Mouse (Mus musculus) WW6 (cell line): ENCODE data around the gene Nap1l4.
A peak's percentile ranks its signal among the peaks of the same experiment; 100 is the strongest.
"Not testable (repeated sequence)": the region's sequence is repeated elsewhere in the genome, so short reads cannot be mapped to it uniquely, and the experiment has no call there.

ENCODE experiments used
- DNase-seq: peaks from one replicate; pipeline ENCODE4 v3.0.0-alpha.2; 2013; ENCODE audit warnings: low read depth, low spot score

Gene Nap1l4

DNA sequence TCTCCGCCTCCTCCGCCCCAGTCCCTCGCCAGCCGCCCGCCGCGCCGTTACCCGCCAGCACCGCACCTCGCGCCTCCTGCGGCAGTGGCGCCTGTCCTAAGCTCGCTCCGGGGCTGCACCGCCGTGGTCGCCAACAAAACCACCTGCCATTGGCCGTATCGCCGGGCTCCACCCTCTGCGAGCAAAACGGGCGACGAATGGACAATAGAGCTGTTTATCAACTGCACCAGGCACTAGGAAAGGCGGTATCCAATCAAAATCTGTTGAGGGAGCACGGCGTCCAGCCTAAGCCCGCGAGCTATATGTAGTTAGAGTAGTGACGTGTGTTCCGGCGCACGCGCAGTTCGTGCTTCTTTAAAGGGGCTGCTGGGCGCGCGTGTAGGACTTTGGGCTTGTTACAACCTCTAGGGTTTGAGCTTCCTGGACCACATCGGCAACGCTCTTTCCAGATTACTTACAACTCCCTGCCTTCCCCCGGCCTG, at the start of gene Nap1l4:
Gene Nap1l4, minus strand, starts transcription at position 131 of the 482 bp plus-strand sequence.
- peak; percentile 95 for DNase-seq

DNA sequence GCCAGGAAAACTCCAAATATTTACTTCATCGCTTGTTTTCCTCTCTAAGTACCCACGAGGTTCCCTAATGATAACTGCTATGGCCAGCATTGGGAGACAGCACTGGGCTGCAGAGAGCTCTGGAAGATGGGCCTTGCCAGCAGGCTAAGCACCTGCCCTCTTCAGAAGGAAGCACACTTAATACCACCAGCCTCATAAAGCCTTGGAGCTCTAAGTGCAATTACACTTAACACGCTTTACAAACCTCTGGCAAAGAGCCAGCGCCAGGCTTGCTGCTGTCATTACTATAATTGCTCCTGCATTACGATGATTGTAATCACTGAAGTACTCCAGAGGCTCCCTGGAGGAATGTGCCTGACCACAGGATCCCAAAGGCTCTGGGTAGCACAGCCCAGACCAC, 46.0 kb upstream of the Nap1l4 start:
- DNase-seq, result no peak

DNA sequence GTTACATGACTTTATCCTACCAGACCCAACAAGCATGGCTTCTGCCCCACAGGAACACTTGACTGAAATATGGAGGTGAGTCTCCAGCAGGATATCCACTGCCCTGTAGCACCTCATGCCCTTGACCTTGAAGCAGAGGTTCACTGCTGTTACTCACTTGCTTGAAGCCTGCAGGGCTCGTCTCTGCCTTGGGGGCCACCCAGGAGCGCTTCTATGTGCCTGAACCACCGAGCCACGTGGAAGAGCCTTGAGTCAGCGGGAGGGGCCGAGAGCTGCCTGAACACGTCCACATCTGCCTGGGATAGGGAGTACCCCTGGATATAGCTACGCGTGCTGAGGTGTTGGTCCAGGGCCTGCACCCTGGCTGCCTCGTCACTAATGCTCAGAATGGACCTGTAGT, 43.3 kb upstream of the Nap1l4 start:
- DNase-seq, result no peak

DNA sequence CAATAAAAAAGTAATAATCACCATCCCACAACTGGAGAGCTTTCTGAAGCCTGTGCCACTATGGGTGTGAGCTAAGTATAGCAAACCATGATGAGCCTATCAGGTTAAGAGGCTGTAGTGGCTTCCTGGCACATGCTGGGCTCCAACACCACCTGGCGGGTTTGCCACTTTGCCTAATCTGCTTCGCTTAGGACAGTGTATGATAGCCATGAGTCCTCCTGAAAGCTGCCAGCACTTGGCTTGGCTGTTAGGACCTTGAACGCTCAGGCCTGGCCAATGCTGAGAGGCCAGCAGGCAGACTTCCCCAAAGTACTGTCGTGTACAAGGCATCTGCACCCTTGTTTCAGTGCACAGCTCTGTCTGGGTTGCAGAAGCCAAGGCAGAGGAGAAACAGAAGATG, 39.1 kb upstream of the Nap1l4 start:
- no peak for DNase-seq

DNA sequence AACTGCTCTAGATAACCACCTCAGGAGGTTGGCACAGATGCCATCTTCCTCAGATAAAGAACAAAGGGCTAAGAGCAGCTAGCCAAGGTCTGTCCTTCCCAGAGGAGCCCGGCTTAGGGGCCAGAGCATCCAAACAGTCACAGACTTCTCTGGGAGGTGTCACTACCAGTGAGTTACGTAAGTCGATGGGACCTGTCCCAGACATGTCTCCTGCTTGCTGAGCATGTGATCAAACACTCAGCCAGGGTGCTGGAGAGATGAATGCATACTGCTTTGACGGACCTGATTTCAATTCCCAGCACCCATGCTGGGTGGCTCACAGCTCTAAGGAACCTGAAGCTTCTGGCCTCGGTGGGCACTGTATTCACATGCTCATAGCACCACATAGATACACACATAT, 38.7 kb upstream of the Nap1l4 start:
- DNase-seq, result no peak

DNA sequence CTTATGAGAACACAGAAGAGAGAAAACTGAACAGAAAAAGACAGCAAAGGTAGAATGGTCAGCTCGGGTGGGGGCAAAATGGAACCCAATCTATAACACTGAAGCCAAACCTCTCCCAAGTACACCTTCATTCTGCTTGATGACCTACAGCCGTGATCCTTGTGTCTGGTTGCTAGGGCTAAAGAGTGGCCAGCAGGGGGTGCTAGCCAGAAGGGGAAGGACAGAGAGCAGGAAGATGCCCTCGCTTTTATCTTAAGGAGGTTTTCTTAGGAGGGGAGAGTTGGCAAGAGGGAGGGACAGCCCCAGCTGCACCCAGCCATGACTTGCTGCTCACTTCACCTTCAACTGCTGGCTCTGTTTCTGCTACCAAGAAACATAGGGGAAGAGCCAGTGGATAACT, 35.0 kb upstream of the Nap1l4 start:
- peak; percentile 28 for DNase-seq

DNA sequence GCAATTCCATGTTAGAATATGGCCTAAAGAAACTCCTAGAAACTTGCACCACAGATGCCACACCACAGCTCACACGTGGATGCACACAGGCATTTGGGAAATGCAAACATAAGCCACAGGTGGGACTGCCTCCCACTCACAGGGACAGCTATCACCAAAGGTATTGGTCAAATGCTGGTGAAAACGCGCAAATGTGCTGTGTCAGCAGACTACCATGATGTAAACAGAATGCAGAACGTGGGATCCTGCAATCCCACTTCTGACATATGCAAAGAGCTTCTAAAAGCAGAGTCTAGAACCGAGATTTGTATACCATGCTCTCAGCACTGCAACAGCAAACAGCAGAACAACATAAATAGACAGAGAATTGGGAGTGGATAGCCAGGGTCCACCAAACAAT, 34.1 kb upstream of the Nap1l4 start:
- DNase-seq, result no peak

DNA sequence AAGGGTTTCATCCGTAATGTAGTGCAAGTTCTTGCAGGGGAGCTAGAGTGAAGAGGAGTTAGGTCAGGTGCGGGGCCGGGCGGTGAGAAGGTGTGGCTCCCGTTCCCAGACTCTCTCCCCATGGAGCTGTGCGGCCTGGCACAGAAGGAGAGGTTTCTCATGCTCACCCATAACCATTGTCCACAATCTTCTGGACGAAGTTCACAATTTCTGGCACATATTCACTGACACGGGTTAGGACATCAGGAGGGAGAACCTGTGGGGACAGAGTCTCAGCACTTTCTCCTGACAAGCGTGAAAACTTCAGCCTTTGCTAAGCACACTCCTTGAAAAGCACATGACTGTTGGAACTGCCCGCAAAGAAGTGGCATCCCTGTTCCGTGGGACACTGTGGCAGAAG, 26.8 kb upstream of the Nap1l4 start:
- no peak for DNase-seq

DNA sequence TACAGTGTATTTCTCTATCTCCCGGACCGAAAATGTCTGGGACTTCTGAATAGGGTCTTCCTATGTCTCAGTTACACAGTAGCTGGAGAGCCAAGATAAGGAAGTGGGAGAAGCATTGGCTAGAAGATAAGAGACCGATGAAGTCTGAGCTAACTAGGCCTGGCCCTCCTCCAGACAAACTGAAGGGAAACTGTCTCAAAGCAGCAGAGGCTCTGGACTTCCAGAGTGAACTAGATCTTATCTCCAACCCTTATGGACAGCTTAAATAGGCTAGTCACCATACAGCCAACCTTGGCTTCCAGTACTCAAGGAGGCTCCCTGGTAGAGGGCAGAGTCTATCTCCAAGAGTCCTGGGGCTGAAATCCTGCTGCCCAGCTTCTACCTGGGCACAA, 16.7 kb upstream of the Nap1l4 start:
- DNase-seq, result no peak

DNA sequence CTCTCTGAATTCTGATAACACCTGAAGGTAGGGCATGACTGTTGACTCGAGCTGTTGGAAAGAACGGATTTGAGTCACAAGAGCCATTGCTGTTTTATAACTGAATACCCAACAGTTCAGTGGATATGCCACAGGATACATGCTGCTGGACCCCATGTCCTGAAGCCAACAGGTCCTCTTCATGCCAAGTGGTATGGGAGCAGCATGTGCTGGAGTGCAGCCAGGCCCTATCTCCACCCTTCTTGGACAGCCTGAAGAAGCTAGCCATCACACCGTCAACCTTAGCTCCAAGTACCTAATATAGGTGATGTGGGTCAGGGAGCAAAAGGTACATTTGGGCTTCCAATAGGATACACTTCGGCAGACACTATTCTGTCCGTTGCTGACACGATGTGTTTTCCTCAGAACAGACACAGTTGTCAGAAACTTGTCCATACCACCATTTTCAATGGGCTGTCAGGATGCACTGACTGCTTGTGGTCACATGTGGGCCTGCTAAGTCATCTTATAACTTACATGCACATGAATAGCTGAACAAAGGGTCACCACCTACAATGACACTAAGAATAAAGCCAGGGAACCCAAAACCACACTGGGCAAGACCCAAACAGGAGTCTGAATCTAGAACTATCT, 16.2 kb upstream of the Nap1l4 start:
- DNase-seq, result no peak

DNA sequence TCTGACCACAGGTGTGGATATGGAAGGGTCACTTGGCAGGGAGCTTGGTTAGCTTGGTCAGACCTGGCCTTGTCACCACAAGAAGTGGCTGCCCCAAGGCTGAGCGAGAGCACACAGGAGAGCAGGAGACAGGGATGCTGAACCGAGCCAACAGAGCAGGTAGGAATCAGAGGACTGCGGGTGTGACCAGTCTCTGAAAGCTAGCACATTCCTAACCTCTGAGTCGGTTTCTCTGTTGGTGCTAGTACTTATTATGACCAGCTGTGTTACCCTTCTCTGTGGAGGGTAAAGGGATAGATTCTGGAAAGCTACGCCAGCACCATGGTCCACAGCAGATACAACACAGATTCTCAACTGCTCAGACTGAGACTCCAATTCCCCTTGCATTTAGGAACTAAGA, 14.9 kb upstream of the Nap1l4 start:
- DNase-seq, result no peak

DNA sequence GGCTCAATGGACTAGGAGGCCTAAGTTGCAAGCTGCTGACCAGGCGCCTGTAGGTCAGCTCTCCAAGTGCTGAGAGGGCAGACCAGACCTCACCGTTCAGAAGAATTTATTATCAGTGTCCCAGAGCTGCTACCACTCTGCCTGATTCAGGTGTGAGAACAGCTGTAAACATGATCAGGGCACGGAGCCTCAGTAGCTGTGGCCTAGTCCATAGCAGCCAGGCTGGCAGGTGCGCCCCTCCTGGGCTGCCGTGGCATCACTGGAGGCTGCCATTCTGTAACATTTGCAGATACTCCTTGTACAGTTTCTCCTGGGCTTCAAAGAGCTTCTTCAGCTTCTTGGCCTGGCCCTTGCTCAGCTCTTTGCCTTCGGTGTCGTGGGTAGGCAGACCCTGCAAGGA, 8.7 kb upstream of the Nap1l4 start:
- no peak for DNase-seq

DNA sequence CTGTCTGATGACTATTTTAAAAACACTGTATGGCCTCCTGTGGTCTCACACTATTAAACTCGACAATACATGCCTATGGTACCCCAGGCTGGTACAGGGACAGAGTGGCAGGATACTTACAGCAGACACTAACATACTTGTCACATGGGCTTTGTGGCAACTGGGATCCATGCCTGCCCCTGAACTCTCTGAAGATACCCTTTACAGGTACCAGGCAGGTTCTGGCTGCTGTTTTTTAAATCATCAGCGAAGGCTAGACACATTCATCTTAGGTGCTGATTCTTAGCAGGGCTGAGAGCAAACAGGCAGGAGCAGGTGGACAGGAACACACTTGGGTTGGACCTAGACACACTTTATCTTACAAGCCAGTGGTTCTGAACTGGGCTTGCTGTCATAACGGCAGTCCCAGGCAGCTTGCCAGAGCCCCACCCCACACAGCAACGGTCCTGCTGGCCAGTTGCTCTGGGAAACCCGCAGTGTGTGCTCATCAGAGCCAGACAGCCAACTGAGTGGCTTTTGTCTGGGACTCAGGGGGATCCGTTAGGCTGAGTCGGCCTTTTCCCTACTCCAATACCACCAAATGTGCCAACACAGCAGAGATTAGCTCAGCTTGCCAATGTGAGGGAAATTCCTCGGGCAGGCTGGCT, 8.2 kb upstream of the Nap1l4 start:
- DNase-seq, result no peak

DNA sequence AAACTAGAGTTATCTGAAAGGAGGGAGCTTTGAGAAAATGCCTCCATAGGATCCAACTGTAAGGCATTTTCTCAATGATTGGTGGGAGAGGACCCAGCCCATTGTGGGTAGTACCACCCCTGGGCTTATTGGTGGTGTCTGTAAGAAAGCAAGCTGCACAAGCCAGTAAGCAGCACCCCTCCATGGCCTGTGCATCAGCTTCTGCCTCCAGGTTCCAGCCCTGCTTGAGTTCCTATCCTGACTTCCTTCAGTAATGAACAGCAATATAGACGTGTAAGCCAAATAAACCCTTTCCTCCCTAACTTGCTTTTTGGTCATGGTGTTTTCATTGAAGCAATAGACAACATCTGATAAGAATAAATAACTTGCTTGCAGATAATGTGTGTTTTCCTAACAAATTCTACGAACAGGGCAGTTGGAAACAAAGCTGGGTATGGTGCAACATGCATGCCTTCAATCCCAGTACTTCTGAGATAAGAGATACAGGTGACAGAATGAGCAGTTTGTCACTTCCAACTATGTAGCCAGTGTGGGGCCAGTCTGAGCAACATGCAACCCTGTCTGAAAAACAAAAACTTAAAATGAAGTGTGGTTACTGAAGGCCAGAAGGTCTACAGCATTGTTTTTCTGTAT, 798 bp upstream of the Nap1l4 start:
- no peak for DNase-seq

DNA sequence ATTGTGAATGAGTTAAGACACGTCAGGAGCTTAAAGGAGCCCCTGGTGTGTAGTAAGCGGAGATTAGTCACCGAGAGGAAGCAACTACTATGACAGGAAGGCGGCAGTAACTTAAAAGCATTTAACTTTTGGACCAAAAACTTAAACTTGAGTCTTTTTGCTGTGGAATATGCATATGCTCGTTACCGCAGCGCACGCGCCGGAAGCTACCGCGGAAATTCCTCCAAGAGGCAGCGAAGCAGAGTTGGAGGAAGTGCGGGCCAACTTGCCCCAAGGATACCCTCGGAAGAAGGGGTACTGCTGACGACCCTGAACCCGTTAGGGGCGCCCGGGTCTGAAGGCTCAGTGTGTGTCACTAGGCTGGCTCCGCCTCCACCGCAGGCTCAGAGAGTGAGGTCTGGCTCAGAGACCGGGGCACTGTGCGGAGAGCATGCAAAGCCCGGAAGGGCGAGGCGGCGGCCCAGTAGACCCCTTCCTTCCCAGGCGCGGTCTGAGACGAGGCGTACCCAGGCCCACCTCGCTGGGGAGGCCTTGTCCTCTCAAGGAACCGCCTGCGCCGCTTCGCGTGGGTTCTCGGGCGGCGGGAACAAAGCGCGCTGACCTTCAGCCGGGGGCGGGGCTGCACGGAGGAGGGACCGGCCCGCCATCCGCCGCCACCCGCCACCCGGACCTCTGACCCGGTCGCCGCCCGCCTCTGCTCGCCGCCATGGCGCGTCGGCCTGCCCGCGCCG, 510 bp downstream of the Nap1l4 start:
- DNase-seq, result peak; percentile 13

DNA sequence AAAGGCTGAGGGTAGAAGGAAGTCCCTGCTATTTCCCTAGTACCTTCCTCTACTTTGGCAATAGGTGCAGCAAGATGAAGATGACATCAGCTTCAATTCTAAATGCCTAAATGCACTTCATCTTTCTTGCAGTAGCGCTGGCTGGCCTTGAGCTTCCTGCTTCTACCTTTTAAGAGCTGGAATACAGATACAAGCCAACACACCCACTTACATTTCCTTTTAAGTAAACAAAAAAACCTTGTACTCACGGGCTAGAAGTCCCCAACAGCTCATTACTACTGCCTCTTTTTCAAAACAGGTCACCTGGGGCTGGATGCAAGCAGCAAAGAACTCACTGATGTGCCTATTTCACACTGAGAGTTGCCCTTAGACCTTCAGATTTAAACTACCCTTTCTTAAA, 2.4 kb downstream of the Nap1l4 start:
- DNase-seq, result no peak

DNA sequence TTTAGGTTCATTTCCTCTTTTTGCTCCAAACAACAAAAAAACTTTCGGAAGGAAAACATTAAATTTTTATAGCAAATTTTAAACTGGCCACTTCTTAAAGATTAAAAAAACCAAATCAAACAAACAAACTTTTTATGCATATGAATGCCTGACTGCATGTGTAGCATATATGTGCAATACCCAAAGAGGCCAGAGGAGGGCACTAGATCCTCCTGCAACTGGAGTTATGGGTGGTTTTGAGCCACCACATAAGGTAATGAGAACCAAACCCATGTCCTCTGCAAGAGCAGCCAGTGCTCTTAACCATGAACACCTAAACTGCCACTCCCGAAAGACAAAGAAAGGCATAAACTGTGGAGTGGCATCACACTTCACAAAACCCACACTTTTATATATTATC, 4.5 kb downstream of the Nap1l4 start:
- peak; percentile 22 for DNase-seq

DNA sequence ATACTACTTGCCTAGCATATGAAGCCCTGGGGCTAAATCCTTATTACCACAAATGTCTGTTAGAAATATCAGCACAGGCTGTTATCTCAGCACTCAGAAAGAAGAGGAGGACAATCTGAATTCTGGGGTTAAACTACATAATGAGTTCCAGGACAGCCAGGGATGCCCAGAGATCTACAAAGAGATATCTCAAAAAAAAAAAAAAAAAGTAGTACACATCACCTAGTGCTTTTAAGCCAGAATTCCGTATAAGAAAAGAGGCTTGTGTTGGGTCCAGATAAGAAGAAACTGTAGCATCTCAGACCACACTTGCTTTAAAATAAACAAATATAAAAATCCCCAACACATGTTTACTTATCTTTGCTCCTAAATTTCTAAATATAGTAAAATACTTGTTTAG, 10.2 kb downstream of the Nap1l4 start:
- no peak for DNase-seq

DNA sequence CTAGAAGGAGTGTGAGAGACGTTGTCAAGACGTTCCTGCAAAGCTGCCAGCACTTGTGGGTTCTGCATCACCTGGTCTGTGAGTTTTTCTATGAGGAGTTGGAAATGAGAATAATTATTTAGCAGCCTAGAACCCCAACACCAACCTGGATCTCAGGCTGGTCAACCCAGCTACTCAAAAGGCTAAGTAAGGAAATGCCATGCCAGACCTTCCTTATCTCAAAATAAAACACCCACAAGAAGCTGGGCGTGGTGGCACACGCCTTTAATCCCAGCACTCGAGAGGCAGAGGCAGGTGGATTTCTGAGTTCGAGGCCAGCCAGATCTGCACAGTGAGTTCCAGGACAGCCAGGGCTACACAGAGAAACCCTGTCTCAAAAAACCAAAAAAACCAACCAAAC, 10.7 kb downstream of the Nap1l4 start:
- DNase-seq, result not testable (repeated sequence)

DNA sequence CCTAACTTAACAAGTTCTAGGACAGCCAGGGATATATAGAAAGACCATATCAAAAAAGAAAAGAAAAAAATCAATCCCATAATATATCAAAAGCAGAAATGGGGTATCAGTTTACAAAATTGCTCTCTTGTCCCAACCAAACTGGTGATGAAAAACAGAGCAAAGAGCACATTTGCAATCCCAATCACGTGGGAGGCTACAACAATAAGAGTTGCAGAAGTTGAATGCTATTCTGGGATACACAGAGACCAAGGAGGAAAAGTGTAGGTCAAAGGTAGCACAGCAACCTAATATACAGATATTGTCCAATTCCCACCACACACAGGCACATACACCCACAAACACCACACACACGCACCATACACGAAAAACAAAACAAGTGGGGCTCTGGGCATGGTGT, 12.7 kb downstream of the Nap1l4 start:
- no peak for DNase-seq

DNA sequence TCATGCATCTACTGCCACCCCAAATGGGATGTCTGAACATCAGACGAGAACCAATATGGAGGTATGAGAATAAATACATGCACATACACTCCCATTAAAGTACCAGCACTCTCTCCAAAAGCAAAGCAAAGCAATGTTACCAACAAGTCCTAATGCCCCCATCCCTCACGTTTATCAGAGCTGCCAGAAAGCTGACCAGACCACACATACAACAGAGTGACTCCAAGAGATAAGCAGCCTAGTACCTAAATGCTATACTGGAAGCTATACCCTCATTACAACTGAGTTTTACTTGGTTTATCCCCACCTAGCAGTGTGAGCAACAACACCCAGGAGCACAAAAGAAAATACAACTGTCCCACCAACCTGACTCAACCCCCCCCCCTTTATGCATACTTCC, 15.6 kb downstream of the Nap1l4 start:
- no peak for DNase-seq

DNA sequence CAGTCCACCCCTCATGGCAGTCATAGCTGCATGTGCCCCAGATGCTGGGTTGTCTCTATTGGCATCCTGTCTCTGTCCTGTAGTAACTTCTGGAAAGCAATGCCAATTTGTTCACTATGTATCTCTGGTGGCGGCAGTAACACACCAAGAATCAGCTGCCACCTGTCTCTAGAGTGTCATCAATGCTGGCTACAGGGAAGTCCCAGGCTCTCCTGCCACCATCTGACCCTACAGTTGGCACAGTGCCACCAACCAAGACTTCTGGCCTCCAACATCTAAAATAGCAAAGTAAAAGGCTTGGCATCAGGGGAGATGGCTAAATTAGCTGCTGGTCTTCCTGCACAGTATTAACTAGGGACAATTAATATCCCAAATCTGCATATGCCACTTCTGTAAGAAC, 16.5 kb downstream of the Nap1l4 start:
- no peak for DNase-seq

DNA sequence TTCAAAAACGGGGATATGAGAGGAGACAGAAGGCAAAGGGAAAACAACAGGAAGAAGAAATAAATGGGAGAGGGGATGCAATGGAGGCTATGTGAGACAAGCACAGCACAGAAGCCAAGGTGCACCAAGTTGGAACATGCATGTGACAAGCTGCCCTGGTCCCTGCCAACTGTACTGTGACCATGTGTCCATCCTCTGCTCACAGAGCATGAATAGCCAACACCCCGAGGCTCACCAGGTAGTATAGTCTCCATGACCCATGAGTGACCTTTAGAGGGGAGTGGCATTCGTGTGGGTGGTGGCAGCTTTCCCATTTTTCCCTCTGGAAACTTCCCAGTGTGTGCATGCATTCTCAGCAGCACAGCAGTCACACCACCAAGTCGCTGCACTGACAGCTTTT, 29.6 kb downstream of the Nap1l4 start:
- DNase-seq, result no peak
